Mouse (Mus musculus) kidney, embryonic 14.5 days (tissue): Measurements from ENCODE around the gene Olfr49. TPM values are rescaled to one million over a fixed set of nuclear protein-coding genes. Genes with fewer than 3 reads are reported as not detected.

Source experiments
- ATAC-seq: fragments of 200-750 bp; cut with Nextera tagmentation; 2 replicates; pipeline ENCODE4 v1.8.0; 2017; ENCODE audit warnings: moderate number of reproducible peaks, mild to moderate bottlenecking, moderate TSS enrichment, moderate library complexity; ENCODE audit not compliant: low FRiP score, low TSS enrichment
- H3K27ac ChIP-seq: fragments of 300-500 bp; sonication (generic); 2 replicates; pipeline ENCODE4 v1.5.1; 2014; ENCODE audit warnings: low read depth, mild to moderate bottlenecking, low read length, moderate library complexity, mixed read lengths
- H3K27me3 ChIP-seq: fragments of 300-500 bp; sonication (generic); 2 replicates; pipeline ENCODE4 v1.6.1; 2014; ENCODE audit warnings: mild to moderate bottlenecking, low read length; ENCODE audit not compliant: control insufficient read depth, insufficient read depth
- H3K36me3 ChIP-seq: fragments of 300-500 bp; sonication (generic); 2 replicates; pipeline ENCODE4 v1.6.1; 2014; ENCODE audit warnings: low read length, mixed read lengths; ENCODE audit not compliant: control insufficient read depth, insufficient read depth
- H3K4me1 ChIP-seq: fragments of 300-500 bp; sonication (generic); 2 replicates; pipeline ENCODE4 v1.6.1; 2014; ENCODE audit warnings: low read length, mixed read lengths; ENCODE audit not compliant: control insufficient read depth, insufficient read depth
- H3K4me2 ChIP-seq: fragments of 300-500 bp; sonication (generic); replicated peaks from 2 replicates; pipeline ENCODE4 v1.6.1; 2014; ENCODE audit warnings: low read depth, mild to moderate bottlenecking, low read length
- H3K4me3 ChIP-seq: fragments of 300-500 bp; sonication (generic); 2 replicates; pipeline ENCODE4 v1.5.1; 2014; ENCODE audit warnings: mild to moderate bottlenecking, low read length
- H3K9ac ChIP-seq: fragments of 300-500 bp; sonication (generic); 2 replicates; pipeline ENCODE4 v1.6.1; 2014; ENCODE audit warnings: low read depth, mild to moderate bottlenecking, low read length, moderate library complexity
- H3K9me3 ChIP-seq: fragments of 300-500 bp; sonication (generic); 2 replicates; pipeline ENCODE4 v1.6.1; 2016; ENCODE audit warnings: low read length; ENCODE audit not compliant: control insufficient read depth
- WGBS: fragments of 180-500 bp; shearing (Covaris S2); extraction: QIAGEN DNeasy Blood & Tissue Kit; methylation state at CpG from one replicate; pipeline ENCODE4 v1.1.7; 2014; 5-methylcytosine and 5-hydroxymethylcytosine counted together
- polyA plus RNA-seq: library from polyadenylated mRNA; unstranded; fragments of >200 nt; fragmentation: Nextera tagmentation; extraction: Ambion mirVana; gene quantifications from 2 replicates; pipeline ENCODE4 v1.2.1, GENCODE M21; 2014

Gene Olfr49
- polyA plus RNA-seq, 1 experiment from 2014 or later: not detected

DNA sequence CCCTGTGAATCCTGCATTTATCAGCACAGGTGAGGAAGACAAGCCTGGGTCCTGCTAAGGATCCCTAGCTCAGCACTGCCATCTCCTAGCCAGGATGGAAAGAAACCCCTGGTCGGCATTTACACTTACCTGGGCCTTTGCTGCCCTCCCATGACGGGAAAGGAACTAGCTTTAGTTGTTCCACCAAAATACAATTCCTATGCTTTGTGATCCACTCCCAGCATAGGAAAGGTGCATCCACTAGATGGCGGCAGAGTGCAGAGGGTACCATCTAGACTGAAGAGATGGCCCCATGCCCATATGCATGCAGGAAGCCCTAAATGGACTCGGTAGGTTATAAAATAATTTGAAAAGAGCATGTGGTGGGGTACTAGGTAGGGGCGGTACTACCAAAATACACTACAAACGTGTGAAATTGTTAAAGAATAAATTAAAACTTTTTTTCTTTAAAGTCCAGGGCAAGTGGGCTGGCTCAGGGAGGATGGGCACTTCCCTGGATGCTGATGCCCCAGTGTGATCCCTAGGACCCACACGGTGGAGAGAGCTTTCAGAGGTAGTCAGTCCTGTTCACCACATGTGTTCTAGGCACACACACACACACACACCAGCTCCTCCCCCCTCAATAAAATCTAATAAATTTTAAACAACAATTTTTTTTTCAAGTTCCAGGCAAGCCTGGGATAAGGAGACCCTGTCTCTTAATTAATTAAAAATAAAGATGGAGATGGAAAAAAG lies 45.6 kb downstream of the Olfr49 start:
- peaks cover 8% of the 10 kb centered on the region for H3K4me1 ChIP-seq
- peaks cover 54% of the 10 kb centered on the region for H3K36me3 ChIP-seq
- no peak overlapping the region for H3K27ac ChIP-seq
- no peak overlapping the region for H3K4me3 ChIP-seq
- no peak overlapping the region for H3K9ac ChIP-seq
- 13% methylated on average over 7 of the region's 7 CpGs for WGBS
- ATAC-seq: 0 out of 2 replicates have a peak, but pooled peaks have one; percentile 57
- H3K4me2 ChIP-seq: no peak overlapping the region
- H3K9me3 ChIP-seq: no peaks in the 10 kb centered on the region
- no peaks in the 10 kb centered on the region for H3K27me3 ChIP-seq

DNA sequence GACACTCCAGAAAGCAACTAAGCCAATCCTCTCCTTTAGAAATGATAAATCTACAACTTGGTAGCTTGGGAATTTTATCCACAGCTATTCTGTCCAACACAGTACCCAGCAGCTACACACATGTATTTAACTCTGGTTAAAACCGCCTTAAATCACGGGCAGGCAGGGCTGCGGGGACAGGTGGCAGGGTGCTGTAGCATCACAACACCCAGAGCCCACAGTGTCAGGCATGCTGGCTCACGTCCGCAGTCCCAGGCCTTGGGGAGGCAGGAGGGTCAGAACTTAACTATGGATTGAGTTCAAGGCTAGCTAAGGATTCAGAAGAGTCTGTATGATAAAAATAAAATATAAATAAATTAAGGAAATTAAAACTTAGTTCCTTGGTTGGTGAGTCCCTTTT lies 47.9 kb downstream of the Olfr49 start:
- Histone ChIP-seq H3K4me2 (no peak overlapping the region), H3K27me3 (no peaks in the 10 kb centered on the region), H3K36me3 (peaks cover 39% of the 10 kb centered on the region), H3K4me3 (no peak overlapping the region), H3K27ac (no peak overlapping the region), H3K9ac (no peak overlapping the region), H3K4me1 (peaks cover 17% of the 10 kb centered on the region), H3K9me3 (no peaks in the 10 kb centered on the region)
- ATAC-seq: no peak
- 87% methylated on average over 5 of the region's 5 CpGs for WGBS

DNA sequence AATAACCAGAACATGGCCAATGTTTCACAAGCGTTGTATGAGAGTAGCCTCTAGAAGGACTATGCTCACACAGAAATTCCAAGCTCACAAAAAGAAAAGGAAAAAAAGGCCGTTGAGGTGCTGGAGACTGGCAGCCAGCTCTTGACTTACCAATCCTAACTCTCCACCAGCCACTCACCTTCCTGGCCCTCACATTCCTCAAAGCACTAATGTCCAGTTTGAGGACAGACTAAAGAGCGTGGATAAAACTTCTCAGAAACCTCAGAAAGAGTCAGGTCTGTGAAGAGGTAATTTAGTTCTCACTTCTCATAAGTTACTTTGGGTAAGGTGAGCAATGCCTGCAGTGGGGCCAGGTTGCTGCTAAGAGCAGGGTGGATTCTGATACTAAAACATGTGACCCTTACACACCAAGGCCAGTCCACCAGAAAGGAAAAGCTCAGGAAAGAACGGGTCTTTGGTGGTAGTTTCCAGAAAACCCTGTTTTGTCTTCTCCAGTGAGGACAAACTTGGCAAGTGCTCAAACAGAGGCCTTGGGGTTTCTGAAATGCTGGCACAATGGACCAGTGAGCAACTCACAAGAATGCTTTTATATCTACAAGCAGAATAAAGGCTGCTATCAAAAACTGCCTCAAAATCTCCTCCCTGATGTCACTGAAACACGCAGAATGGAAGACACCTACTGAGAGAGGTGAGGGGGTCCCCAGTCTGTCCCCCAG lies 48.8 kb downstream of the Olfr49 start:
- no peaks in the 10 kb centered on the region for H3K27me3 ChIP-seq
- no peak overlapping the region for H3K4me2 ChIP-seq
- peaks cover 17% of the 10 kb centered on the region for H3K4me1 ChIP-seq
- no peak overlapping the region for H3K4me3 ChIP-seq
- no peak for ATAC-seq
- H3K9me3 ChIP-seq: no peaks in the 10 kb centered on the region
- no peak overlapping the region for H3K9ac ChIP-seq
- H3K27ac ChIP-seq: no peak overlapping the region
- H3K36me3 ChIP-seq: peaks cover 30% of the 10 kb centered on the region
- WGBS: 91% methylated on average over 5 of the region's 5 CpGs

DNA sequence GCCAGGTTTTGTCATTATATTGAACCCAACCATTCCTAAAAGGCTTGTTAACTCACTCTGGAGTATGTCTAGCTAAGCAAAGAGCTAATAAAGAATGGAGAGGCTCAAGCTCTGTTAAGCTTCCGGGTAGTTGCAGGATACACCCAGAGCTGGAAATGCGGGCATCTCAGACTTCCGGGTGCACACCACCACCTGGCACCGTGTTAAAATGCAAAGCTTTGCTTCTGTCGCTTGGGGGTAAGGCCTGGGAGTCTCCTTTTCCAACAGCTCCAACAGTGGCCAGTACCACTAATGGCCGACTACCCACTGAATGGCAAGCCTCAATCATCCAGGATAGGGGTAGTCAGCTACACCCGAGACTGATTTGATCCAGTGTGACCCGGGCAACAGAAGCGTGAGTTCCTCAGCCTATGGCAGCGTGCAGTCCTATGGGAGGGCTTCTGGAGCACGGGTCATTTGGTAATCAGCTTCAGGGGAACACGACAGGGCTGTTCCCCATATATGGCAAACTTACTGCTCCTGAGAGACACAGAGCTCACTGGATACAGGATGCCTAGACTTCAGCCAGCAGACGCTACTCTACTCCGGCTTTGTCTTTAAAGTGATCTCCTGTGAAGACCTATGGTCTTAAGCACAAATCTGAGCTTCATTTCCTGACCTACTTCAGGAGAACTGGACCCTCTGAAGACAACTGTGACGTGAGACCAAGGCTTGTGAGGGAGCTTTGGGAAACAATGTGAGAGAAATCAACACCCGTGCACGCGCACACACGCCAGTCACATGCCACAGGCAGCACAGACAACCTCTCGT lies 50.3 kb downstream of the Olfr49 start:
- WGBS: 71% methylated on average over 20 of the region's 20 CpGs
- Histone ChIP-seq H3K9me3 (no peaks in the 10 kb centered on the region), H3K27ac (peak overlapping the region; percentile 44; the same call in 1 of the 2 replicates), H3K4me3 (no peak overlapping the region), H3K4me1 (peaks cover 17% of the 10 kb centered on the region), H3K9ac (no peak overlapping the region), H3K36me3 (peaks cover 25% of the 10 kb centered on the region; the same call in 1 of the 2 replicates), H3K4me2 (no peak overlapping the region), H3K27me3 (no peaks in the 10 kb centered on the region)
- ATAC-seq: no peak

DNA sequence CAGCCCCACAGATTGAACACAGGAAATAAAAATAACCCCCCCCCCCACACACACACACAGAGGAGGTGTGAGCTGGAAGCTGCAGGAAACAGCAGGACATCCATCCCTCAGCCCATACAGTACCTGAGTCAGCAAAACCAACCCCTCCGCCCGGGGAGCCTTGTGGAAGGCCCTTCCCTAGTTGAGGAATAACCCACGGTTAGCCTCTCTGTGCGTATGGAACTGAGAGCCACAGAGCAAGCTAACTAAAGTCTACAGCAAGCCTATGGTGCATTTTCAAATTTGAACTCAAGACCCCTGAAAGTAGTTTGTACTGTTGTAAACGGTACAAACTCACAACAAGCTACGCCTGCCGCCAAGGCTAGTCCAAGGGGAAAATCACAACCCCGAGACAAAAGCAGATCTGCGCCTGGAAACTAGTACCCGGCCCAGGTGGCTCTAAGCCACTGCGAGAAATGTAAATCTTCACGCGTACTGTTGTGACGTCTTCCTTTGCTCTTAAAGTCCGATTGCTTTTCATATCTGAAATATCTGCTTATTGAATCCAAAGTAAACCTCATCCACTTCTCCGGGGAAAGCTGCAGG lies 51.1 kb downstream of the Olfr49 start:
- WGBS: 62% methylated on average over 16 of the region's 16 CpGs
- Histone ChIP-seq H3K27ac (peak overlapping the region; percentile 44), H3K9ac (no peak overlapping the region; the same call in 1 of the 2 replicates), H3K36me3 (peaks cover 21% of the 10 kb centered on the region; the same call in 1 of the 2 replicates), H3K4me2 (no peak overlapping the region; the same call in 1 of the 2 replicates), H3K4me1 (peaks cover 25% of the 10 kb centered on the region), H3K27me3 (no peaks in the 10 kb centered on the region), H3K9me3 (no peaks in the 10 kb centered on the region), H3K4me3 (no peak overlapping the region)
- ATAC-seq: no peak; the same call in 1 of the 2 replicates

DNA sequence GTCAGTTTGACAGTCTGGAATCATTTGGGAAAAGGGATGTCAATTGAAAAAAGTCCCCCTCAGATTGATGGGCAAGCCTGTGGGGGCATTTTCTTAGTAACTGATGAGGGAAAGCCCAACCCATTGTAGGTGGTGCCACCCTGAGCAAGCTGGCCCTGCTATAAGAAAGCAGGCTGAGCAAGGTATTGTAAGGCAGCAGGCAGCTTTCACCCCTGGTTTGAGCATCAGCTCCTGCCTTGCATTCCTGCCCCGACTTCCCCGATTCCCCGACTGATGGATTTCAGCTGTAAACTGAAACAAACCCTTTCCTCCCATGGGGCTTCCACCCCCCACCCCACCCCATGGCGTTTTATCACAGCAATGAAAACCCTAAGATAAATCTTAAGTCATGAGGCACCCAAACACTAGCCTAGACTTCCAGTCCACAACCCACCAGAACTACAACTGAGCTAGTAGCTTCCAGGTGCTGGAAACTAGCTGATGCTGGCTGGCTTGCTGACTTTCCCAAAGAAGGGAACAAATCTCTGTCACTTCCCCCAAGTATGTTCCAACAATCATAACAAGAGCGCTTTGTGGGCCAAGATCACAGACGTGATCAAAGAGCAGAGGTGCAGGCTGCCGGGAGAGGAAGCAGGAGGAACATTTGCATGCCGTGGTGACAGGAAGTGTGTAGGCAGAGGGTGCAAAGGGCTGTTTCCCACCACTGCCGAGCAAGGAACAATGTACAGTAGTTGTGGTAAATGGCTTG lies 51.8 kb downstream of the Olfr49 start:
- peak; percentile 33; the same call in 1 of the 2 replicates for ATAC-seq
- Histone ChIP-seq H3K4me3 (no peak overlapping the region), H3K36me3 (peaks cover 18% of the 10 kb centered on the region; the same call in 1 of the 2 replicates), H3K9ac (no peak overlapping the region), H3K9me3 (no peaks in the 10 kb centered on the region), H3K4me1 (peaks cover 30% of the 10 kb centered on the region), H3K27me3 (no peaks in the 10 kb centered on the region), H3K4me2 (no peak overlapping the region; the same call in 1 of the 2 replicates), H3K27ac (peak overlapping the region; percentile 44)
- 7% methylated on average over 9 of the region's 9 CpGs for WGBS

DNA sequence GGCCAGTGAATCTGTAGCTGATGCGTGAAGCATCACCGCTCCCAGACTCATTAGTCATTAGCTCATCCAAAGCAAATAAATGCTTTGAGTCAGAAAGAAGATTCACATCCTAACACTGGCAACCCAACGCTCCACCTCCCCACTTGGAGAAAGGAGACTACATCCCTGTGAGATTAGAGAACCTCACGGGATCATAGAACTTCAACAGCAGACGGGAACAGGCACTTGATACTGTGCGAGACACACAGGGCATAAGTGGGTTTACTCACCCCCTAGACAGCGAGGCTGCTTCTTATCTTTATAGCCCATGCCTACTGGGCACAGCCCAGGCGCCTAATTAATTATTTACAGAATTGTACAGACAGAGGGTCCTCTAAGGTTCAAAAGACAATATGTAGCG lies 52.6 kb downstream of the Olfr49 start:
- no peak overlapping the region for H3K4me2 ChIP-seq
- no peaks in the 10 kb centered on the region for H3K27me3 ChIP-seq
- H3K27ac ChIP-seq: no peak overlapping the region
- WGBS: 44% methylated on average over 9 of the region's 9 CpGs
- H3K4me3 ChIP-seq: no peak overlapping the region
- no peak for ATAC-seq
- H3K9me3 ChIP-seq: no peaks in the 10 kb centered on the region
- H3K36me3 ChIP-seq: peaks cover 17% of the 10 kb centered on the region; the same call in 1 of the 2 replicates
- H3K4me1 ChIP-seq: peaks cover 36% of the 10 kb centered on the region
- H3K9ac ChIP-seq: no peak overlapping the region
